Mouse (Mus musculus) lung, embryonic 14.5 days (tissue): Measurements from ENCODE around the gene Zfp84. TPM values are rescaled to one million over a fixed set of nuclear protein-coding genes. Genes with fewer than 3 reads are reported as not detected.

Experiments used
- ATAC-seq: fragments of 200-750 bp; cut with Nextera tagmentation; 2 replicates; pipeline ENCODE4 v1.8.0; 2017; ENCODE audit warnings: mild to moderate bottlenecking, moderate TSS enrichment, moderate library complexity; ENCODE audit not compliant: insufficient read depth
- DNase-seq: peaks from one replicate; pipeline ENCODE4 v3.0.0-alpha.2; 2015
- H3K27ac ChIP-seq: fragments of 300-500 bp; sonication (generic); 2 replicates; pipeline ENCODE4 v1.5.1; 2014; ENCODE audit warnings: low read depth, mild to moderate bottlenecking, moderate library complexity
- H3K27me3 ChIP-seq: fragments of 300-500 bp; sonication (generic); 2 replicates; pipeline ENCODE4 v1.6.1; 2014; ENCODE audit warnings: low read length, control low read depth; ENCODE audit not compliant: insufficient read depth
- H3K36me3 ChIP-seq: fragments of 300-500 bp; sonication (generic); 2 replicates; pipeline ENCODE4 v1.6.1; 2014; ENCODE audit warnings: control low read depth; ENCODE audit not compliant: insufficient read depth
- H3K4me1 ChIP-seq: fragments of 300-500 bp; sonication (generic); 2 replicates; pipeline ENCODE4 v1.6.1; 2014; ENCODE audit warnings: antibody characterized with exemption, control low read depth; ENCODE audit not compliant: insufficient read depth
- H3K4me2 ChIP-seq: fragments of 300-500 bp; sonication (generic); 2 replicates; pipeline ENCODE4 v1.6.1; 2014; ENCODE audit warnings: mild to moderate bottlenecking
- H3K4me3 ChIP-seq: fragments of 300-500 bp; sonication (generic); 2 replicates; pipeline ENCODE4 v1.5.1; 2014; ENCODE audit warnings: low read depth, low read length
- H3K9ac ChIP-seq: fragments of 300-500 bp; sonication (generic); 2 replicates; pipeline ENCODE4 v1.6.1; 2014
- H3K9me3 ChIP-seq: fragments of 300-500 bp; sonication (generic); 2 replicates; pipeline ENCODE4 v1.6.1; 2016; ENCODE audit warnings: low read depth, low read length, control low read depth
- CTCF ChIP-seq: IDR thresholded peaks from 2 replicates; pipeline ENCODE4 v1.5.1; 2016; ENCODE audit warnings: antibody characterized with exemption, low read depth
- WGBS: fragments of 180-500 bp; shearing (Covaris S2); extraction: QIAGEN DNeasy Blood & Tissue Kit; methylation state at CpG from one replicate; pipeline ENCODE4 v1.1.7; 2014; 5-methylcytosine and 5-hydroxymethylcytosine counted together
- polyA plus RNA-seq: library from polyadenylated mRNA; unstranded; fragments of >200 nt; fragmentation: Nextera tagmentation; extraction: Ambion mirVana; gene quantifications from 2 replicates; pipeline ENCODE4 v1.2.1, GENCODE M21; 2014

Zfp84 gene
- polyA plus RNA-seq, 1 experiment from 2014 or later, result 14.5 TPM

DNA sequence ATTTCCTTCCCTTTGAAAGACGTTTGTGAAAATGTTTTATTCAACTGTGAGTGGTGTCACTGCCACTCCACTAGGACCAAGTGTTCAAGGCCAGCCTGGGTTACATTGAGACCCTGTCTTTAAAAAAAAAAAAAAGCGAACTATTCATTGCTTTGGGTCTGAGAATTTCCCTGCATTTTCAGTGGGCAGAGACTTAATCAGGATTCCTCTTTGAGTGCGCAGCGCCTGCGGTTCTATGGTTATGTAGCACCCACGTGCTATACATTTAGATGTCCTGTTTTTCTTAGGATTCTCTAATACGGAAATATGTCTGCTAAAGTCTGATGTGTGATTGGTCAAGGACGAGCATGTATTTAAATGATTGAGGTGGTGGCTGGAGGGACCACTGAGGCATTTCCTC lies 16.7 kb downstream of the Zfp84 start:
- ATAC-seq, result no peak
- Histone ChIP-seq H3K9ac (peak overlapping the region; percentile 86), H3K4me1 (peaks cover 8% of the 10 kb centered on the region; the same call in 1 of the 2 replicates), H3K9me3 (no peaks in the 10 kb centered on the region), H3K36me3 (peaks cover 29% of the 10 kb centered on the region), H3K27me3 (no peaks in the 10 kb centered on the region), H3K27ac (no peak overlapping the region), H3K4me2 (peak overlapping the region; percentile 69), H3K4me3 (peak overlapping the region; percentile 81)
- DNase-seq, result peak; percentile 36
- WGBS, result 37% methylated on average over 8 of the region's 8 CpGs
- TF ChIP-seq CTCF, result no peak

DNA sequence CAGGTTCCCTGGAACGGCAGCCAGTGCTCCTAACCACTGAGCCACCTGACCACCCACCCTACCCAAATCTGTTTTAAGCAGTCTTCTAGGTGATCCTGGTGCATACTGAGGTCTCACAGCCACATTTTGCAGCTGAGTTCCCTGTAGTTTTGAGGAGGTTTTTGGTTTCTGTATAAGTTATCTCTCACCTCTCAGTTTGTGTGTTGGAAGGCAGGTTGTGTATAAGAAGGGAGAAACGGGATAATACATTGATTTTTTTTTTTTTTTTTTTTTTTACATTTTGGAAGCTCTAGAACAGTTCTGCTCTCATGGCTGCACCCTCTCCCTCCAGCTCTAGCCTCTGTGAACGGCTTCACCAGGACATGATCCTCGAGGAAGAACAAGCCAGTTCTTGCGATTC lies 17.5 kb downstream of the Zfp84 start:
- no peaks in the 10 kb centered on the region for H3K27me3 ChIP-seq
- peak overlapping the region; percentile 38 for H3K9ac ChIP-seq
- ATAC-seq (no peak), DNase-seq (no peak)
- peak overlapping the region; percentile 81 for H3K4me3 ChIP-seq
- H3K27ac ChIP-seq, result no peak overlapping the region
- peak overlapping the region; percentile 69 for H3K4me2 ChIP-seq
- H3K9me3 ChIP-seq, result no peaks in the 10 kb centered on the region
- peaks cover 8% of the 10 kb centered on the region; the same call in 1 of the 2 replicates for H3K4me1 ChIP-seq
- H3K36me3 ChIP-seq, result peaks cover 36% of the 10 kb centered on the region
- no peak for TF ChIP-seq CTCF
- 66% methylated on average over 5 of the region's 5 CpGs for WGBS

DNA sequence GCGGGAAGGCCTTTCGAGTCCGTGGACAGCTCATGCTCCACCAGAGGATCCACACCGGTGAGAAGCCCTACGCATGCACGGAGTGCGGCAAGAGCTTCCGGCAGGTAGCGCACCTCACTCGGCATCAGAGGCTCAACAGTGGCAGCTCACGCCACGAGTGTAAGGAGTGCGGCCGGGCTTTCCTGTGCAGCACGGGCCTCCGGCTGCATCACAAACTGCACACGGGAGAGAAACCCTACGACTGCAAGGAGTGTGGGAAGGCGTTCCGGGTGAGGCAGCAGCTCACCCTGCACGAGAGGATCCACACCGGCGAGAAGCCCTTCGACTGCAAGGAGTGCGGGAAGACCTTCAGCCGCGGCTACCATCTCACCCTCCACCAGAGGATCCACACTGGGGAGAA lies 24.6 kb downstream of the Zfp84 start:
- Histone ChIP-seq H3K4me3 (peak overlapping the region; percentile 4; the same call in 1 of the 2 replicates), H3K9ac (no peak overlapping the region), H3K27me3 (no peaks in the 10 kb centered on the region), H3K36me3 (peaks cover 60% of the 10 kb centered on the region), H3K9me3 (0 out of 2 replicates have a peak, but pooled peaks cover 5% of the 10 kb centered on the region), H3K4me2 (no peak overlapping the region), H3K4me1 (no peaks in the 10 kb centered on the region), H3K27ac (no peak overlapping the region)
- ATAC-seq (no peak), DNase-seq (no peak)
- 34% methylated on average over 27 of the region's 27 CpGs for WGBS
- no peak for TF ChIP-seq CTCF

DNA sequence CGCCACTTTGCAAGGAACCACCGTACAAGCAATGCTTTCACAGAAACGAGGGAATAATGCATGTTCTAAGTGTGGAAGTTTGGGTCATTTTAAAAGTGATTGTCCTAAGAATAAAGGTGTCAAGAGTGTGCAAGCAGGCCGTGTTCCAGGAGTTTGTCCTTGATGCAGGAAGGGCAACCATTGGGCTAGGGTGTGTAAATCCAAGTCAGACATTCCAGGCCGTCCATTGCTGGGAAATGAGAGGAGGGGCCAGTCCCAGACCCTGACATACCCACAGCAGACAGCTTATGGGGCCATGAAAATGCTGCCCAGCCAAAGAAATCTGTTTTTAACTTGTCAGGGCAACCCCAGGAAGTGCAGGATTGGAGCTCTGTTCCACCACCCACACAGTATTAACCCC lies 38.7 kb downstream of the Zfp84 start:
- no peaks in the 10 kb centered on the region for H3K9me3 ChIP-seq
- DNase-seq (no peak), ATAC-seq (no peak)
- H3K4me2 ChIP-seq, result no peak overlapping the region
- H3K27me3 ChIP-seq, result no peaks in the 10 kb centered on the region
- H3K4me3 ChIP-seq, result no peak overlapping the region
- no peaks in the 10 kb centered on the region for H3K36me3 ChIP-seq
- no peak overlapping the region for H3K27ac ChIP-seq
- TF ChIP-seq CTCF, result no peak
- no peaks in the 10 kb centered on the region for H3K4me1 ChIP-seq
- WGBS, result 78% methylated on average over 5 of the region's 5 CpGs
- H3K9ac ChIP-seq, result no peak overlapping the region

DNA sequence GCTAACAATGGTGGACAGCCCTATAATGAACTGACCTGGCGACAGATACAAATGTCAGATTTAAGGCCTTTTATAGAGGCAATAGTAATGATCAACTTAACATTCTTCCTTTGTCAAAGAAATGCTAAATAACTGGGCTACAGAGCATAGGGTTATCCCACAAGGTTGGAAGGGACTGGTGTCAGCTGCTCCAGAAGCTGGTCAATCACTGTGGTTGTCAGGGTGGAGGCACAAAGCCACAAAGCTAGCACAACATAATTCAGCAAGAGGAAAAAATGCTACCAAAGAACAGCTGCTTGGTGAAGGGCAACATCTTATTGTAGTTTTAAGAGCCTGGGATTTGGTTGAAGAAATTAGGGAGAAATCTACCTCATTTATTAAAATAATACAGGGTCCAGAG lies 43.9 kb downstream of the Zfp84 start:
- Histone ChIP-seq H3K4me1 (peaks cover 8% of the 10 kb centered on the region; the same call in 1 of the 2 replicates), H3K27me3 (no peaks in the 10 kb centered on the region), H3K9me3 (no peaks in the 10 kb centered on the region), H3K4me2 (no peak overlapping the region), H3K4me3 (no peak overlapping the region), H3K36me3 (no peaks in the 10 kb centered on the region), H3K9ac (no peak overlapping the region), H3K27ac (no peak overlapping the region)
- DNase-seq (no peak), ATAC-seq (no peak)
- TF ChIP-seq CTCF, result no peak
- 88% methylated on average over 1 of the region's 1 CpGs for WGBS

DNA sequence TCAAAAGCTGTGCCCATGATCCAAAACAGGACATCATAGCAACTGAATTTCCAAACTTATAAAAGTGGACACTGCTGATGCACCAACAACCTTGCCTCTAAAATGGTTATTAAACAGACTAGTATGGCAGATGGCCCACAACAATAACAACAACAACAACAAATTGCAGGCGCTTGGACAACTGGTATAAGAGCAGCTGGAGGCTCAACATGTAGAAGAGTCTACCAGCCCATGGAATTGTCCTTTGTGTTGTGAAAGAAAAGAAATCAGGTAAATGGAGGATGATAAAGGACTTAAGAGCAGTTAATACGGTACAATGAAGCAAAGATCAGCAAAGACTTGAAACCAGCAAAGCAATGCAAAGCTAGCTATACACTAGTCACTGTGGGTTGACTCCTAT lies 46.0 kb downstream of the Zfp84 start:
- H3K9me3 ChIP-seq, result no peaks in the 10 kb centered on the region
- DNase-seq (no peak), ATAC-seq (no peak)
- H3K36me3 ChIP-seq, result no peaks in the 10 kb centered on the region
- peak overlapping the region; percentile 83; the same call in 1 of the 2 replicates for H3K4me2 ChIP-seq
- no peak overlapping the region for H3K27ac ChIP-seq
- no peak overlapping the region for H3K9ac ChIP-seq
- 0 out of 2 replicates have a peak overlapping the region, but pooled peaks have one; percentile 62 for H3K4me3 ChIP-seq
- no peaks in the 10 kb centered on the region for H3K27me3 ChIP-seq
- WGBS, result 83% methylated on average over 2 of the region's 2 CpGs
- H3K4me1 ChIP-seq, result peaks cover 8% of the 10 kb centered on the region; the same call in 1 of the 2 replicates
- no peak for TF ChIP-seq CTCF

DNA sequence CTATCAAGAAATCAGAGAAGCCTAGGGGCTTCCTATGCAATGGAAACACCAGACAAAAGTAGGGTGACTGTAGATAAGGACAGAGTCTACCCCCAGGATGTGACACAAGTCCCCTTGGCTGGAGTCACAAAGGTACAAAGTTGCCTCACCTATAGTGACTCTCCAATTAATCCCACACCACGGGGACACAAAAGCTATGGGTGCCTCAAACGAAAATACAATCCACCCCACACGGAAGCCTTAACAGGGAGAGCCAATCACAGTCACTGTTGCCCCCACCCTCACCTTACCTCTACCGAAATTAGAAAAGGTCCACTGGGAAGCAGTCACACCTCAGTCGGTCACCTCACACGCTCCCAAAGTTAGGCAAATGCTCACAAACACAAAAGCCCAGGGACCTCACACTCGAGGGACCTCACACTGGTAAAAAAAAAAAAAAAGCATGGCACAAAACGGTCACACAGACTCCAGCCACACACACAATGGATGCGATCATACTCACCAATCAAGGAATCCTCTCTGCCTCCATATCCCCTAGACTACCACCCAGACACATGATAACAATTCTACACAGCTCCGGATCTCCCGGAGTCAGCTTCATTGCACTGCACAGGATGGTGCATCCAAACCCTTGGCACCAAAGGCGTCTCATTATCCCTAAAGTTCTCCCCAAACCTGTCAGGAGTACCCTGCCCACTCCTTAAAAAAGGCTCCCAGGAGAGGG lies 46.9 kb downstream of the Zfp84 start:
- peak overlapping the region; percentile 73 for H3K9ac ChIP-seq
- H3K27ac ChIP-seq, result no peak overlapping the region
- TF ChIP-seq CTCF, result no peak
- H3K27me3 ChIP-seq, result no peaks in the 10 kb centered on the region
- peak; percentile 35 for ATAC-seq
- no peak for DNase-seq
- no peaks in the 10 kb centered on the region for H3K9me3 ChIP-seq
- 2% methylated on average over 12 of the region's 12 CpGs for WGBS
- peak overlapping the region; percentile 62 for H3K4me3 ChIP-seq
- no peaks in the 10 kb centered on the region for H3K36me3 ChIP-seq
- peaks cover 8% of the 10 kb centered on the region; the same call in 1 of the 2 replicates for H3K4me1 ChIP-seq
- H3K4me2 ChIP-seq, result peak overlapping the region; percentile 83
